Mouse (Mus musculus) hindbrain, embryonic 15.5 days (tissue): ENCODE data around the gene Zfp91. TPM values are rescaled to one million over a fixed set of nuclear protein-coding genes. Genes with fewer than 3 reads are reported as not detected.

Experiments
- ATAC-seq: fragments of 200-750 bp; cut with Nextera tagmentation; 2 replicates; pipeline ENCODE4 v1.8.0; 2017; ENCODE audit warnings: low read depth, moderate number of reproducible peaks, moderate TSS enrichment; ENCODE audit not compliant: low FRiP score
- H3K27ac ChIP-seq: fragments of 300-500 bp; sonication (generic); replicated peaks from 2 replicates; pipeline ENCODE4 v1.5.1; 2015; ENCODE audit warnings: mild to moderate bottlenecking, inconsistent platforms
- H3K27me3 ChIP-seq: fragments of 300-500 bp; sonication (generic); 2 replicates; pipeline ENCODE4 v1.6.1; 2015; ENCODE audit warnings: control low read depth, inconsistent platforms
- H3K36me3 ChIP-seq: fragments of 300-500 bp; sonication (generic); 2 replicates; pipeline ENCODE4 v1.6.1; 2015; ENCODE audit warnings: control low read depth, inconsistent platforms
- H3K4me1 ChIP-seq: fragments of 300-500 bp; sonication (generic); replicated peaks from 2 replicates; pipeline ENCODE4 v1.6.1; 2015; ENCODE audit warnings: control low read depth, inconsistent platforms
- H3K4me2 ChIP-seq: fragments of 300-500 bp; sonication (generic); 2 replicates; pipeline ENCODE4 v1.6.1; 2015; ENCODE audit warnings: moderate library complexity, mild to moderate bottlenecking, inconsistent platforms
- H3K4me3 ChIP-seq: fragments of 300-500 bp; sonication (generic); 2 replicates; pipeline ENCODE4 v1.5.1; 2015; ENCODE audit warnings: mild to moderate bottlenecking, inconsistent platforms
- H3K9ac ChIP-seq: fragments of 300-500 bp; sonication (generic); 2 replicates; pipeline ENCODE4 v1.6.1; 2015; ENCODE audit warnings: inconsistent platforms
- H3K9me3 ChIP-seq: fragments of 300-500 bp; sonication (generic); 2 replicates; pipeline ENCODE4 v1.6.1; 2016; ENCODE audit warnings: control low read depth, inconsistent platforms
- WGBS: fragments of 180-500 bp; shearing (Covaris S2); methylation state at CpG from one replicate; pipeline ENCODE4 v1.1.7; 2015; 5-methylcytosine and 5-hydroxymethylcytosine counted together
- polyA plus RNA-seq: library from polyadenylated mRNA; unstranded; fragments of >200 nt; fragmentation: Nextera tagmentation; extraction: Ambion mirVana; gene quantifications from 2 replicates; pipeline ENCODE4 v1.2.1, GENCODE M21; 2015

Gene Zfp91
- polyA plus RNA-seq, 1 experiment from 2014 or later = 13.6 TPM

DNA sequence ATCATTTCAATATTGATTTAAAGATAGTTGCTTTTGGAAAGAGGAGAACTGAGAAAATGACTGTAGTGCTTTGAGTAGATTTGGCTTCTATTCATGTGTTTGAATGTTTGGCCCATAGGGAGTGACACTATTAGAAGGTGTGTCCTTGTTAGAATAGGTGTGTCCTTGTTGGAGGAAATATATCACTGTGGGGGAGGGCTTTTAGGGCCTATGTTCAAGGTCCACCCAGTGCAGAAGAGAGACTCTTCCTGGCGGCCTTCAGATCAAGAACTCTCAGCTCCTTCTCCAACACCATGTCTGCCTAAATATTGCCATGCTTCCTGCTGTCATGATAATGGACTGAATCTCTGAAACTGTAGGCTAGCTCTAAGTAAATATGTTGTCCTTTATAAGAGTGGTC is 8.3 kb upstream of the Zfp91 start:
- no peak overlapping the region for H3K9ac ChIP-seq
- H3K4me3 ChIP-seq = no peak overlapping the region
- no peak overlapping the region for H3K4me2 ChIP-seq
- no peak overlapping the region for H3K27ac ChIP-seq
- no peak for ATAC-seq
- H3K4me1 ChIP-seq = no peaks in the 10 kb centered on the region
- no peaks in the 10 kb centered on the region for H3K36me3 ChIP-seq
- H3K27me3 ChIP-seq = no peaks in the 10 kb centered on the region
- no peaks in the 10 kb centered on the region for H3K9me3 ChIP-seq
- WGBS = 83% methylated on average over 1 of the region's 1 CpGs

DNA sequence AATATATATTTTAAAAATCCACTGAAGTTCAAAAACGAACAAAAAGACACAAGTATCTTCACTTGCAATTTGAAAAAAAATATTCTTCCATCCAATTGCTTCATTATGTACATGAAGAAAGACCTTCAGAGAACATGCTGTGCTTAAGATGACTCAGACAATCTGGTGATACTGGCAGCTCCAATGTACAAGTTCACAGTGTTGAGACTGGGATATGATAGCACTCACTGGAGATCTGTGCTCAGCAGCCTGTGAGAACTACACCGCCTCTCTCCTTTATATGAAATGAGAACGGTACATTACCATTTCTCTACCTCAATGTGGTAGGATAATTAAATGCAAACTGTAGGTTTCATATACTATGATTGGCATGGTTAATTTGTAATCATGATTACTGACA is 6.9 kb upstream of the Zfp91 start:
- Histone ChIP-seq H3K27ac (no peak overlapping the region), H3K9me3 (no peaks in the 10 kb centered on the region), H3K4me3 (no peak overlapping the region), H3K36me3 (no peaks in the 10 kb centered on the region), H3K27me3 (no peaks in the 10 kb centered on the region), H3K4me1 (no peaks in the 10 kb centered on the region), H3K4me2 (no peak overlapping the region), H3K9ac (no peak overlapping the region)
- 85% methylated on average over 3 of the region's 3 CpGs for WGBS
- ATAC-seq = no peak

DNA sequence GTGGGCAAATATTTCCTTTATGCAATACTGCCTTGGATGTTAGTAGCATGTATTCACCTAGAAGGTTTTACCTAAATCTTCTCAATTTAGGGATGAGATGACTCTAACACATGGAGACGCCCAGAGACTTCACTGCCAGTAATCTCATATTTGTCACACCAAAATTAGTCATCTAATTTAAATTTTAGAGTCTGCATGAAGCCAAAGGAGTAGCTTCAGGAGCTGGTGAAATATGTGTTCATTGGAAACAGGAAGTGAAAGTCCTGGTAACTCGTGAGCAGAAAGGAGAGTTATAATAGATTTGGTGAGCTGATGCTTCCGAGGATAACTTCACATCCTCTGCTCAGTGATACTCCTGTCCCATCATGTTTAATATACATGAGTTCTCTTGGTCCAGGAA is 5.1 kb upstream of the Zfp91 start:
- H3K9ac ChIP-seq = no peak overlapping the region
- no peaks in the 10 kb centered on the region for H3K27me3 ChIP-seq
- 0 out of 2 replicates have a peak, but pooled peaks cover 9% of the 10 kb centered on the region for H3K4me1 ChIP-seq
- H3K27ac ChIP-seq = no peak overlapping the region
- H3K4me2 ChIP-seq = no peak overlapping the region
- no peaks in the 10 kb centered on the region for H3K9me3 ChIP-seq
- H3K4me3 ChIP-seq = no peak overlapping the region
- no peaks in the 10 kb centered on the region for H3K36me3 ChIP-seq
- no peak for ATAC-seq
- 87% methylated on average over 3 of the region's 3 CpGs for WGBS

DNA sequence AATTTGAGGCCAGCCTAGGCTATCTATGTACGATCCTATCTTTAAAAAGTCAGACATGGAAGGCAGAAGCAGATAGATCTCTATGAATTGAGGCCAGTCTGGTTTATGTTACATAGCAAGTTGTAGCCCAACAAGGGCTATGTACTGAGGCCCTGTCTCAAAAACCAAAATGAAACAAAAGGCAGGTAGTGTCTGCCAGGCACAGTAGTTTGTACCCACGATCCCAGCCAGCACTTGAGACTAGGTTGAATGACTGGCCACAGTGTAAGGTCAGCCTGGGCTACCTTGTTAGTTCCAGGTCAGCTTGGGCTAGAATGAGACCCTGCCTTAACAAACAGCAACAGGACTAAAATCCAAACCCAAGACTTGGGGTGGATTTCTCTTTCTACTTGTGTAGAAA is 4.7 kb upstream of the Zfp91 start:
- Histone ChIP-seq H3K36me3 (no peaks in the 10 kb centered on the region), H3K27me3 (no peaks in the 10 kb centered on the region), H3K4me1 (0 out of 2 replicates have a peak, but pooled peaks cover 9% of the 10 kb centered on the region), H3K9me3 (no peaks in the 10 kb centered on the region), H3K4me3 (no peak overlapping the region), H3K4me2 (no peak overlapping the region), H3K27ac (no peak overlapping the region), H3K9ac (no peak overlapping the region)
- ATAC-seq = no peak
- WGBS = 74% methylated on average over 2 of the region's 2 CpGs

DNA sequence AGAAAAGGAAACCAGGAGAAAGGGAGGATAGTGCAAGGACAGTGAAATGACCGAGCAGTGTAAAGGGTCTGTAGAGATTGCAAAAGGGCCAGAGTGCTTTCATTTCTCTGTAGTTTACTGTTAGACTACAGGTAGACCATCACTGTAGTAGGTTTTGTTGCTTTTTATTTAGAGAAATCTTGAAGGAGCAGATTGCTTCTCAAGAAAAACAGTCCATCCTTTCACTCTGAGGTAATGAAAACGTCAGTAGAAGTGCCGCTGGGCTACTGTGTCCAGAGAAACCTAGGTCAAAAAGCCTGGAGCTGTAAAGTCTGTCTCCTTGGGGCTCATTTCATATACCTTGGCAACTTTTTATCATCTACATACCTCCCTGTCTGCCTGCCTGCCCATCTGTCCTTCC is 3.2 kb upstream of the Zfp91 start:
- Histone ChIP-seq H3K36me3 (no peaks in the 10 kb centered on the region), H3K4me3 (no peak overlapping the region), H3K27me3 (no peaks in the 10 kb centered on the region), H3K9me3 (no peaks in the 10 kb centered on the region), H3K4me1 (0 out of 2 replicates have a peak, but pooled peaks cover 9% of the 10 kb centered on the region), H3K27ac (no peak overlapping the region), H3K4me2 (no peak overlapping the region), H3K9ac (no peak overlapping the region)
- WGBS = 89% methylated on average over 3 of the region's 3 CpGs
- ATAC-seq = no peak

DNA sequence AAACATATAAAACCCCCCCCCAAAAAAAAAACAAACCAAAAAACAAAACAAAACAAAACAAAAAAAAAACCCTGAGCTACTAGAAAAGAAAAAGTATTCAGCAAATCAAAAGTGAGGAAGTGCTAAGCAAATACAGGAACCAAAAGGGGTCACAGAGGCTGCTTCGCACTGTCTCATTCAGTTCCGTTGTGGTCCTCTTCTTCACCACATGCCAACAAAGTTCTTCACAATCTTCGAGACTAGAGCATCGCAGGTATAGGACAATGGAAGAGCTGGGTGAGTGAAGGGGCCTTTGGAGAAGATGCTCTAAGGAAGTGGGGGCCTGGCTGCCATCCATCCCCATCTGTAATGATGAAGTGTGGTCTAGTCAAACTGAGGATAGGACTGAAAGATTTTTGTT is 2.5 kb upstream of the Zfp91 start:
- H3K9ac ChIP-seq = no peak overlapping the region
- H3K4me2 ChIP-seq = no peak overlapping the region
- 73% methylated on average over 4 of the region's 4 CpGs for WGBS
- H3K9me3 ChIP-seq = no peaks in the 10 kb centered on the region
- ATAC-seq = no peak
- no peaks in the 10 kb centered on the region for H3K27me3 ChIP-seq
- no peak overlapping the region for H3K4me3 ChIP-seq
- no peak overlapping the region for H3K27ac ChIP-seq
- H3K36me3 ChIP-seq = no peaks in the 10 kb centered on the region
- H3K4me1 ChIP-seq = peaks cover 14% of the 10 kb centered on the region

DNA sequence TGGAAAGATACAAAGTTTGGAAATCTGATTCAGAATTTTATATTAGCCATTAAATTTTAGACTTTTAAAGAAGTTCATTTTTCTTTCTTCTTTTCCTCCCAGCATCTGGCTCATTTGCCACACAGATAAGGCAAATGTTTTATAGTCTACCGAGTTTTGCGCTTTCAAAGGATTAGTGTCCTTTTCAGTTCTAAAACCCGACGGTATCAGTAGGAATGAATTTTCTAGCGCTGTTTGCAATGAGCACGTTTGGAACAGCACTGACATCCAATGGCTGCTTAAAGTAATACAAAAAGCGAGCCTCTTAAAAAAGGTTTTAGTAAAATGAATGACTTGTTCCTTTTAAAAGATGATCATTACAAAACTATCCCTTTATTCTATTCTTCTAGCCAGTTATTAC is 1.1 kb upstream of the Zfp91 start:
- 4% methylated on average over 7 of the region's 7 CpGs for WGBS
- Histone ChIP-seq H3K4me1 (peaks cover 20% of the 10 kb centered on the region), H3K36me3 (no peaks in the 10 kb centered on the region), H3K4me3 (peak overlapping the region; percentile 98), H3K9me3 (no peaks in the 10 kb centered on the region), H3K27ac (peak overlapping the region; percentile 99), H3K27me3 (no peaks in the 10 kb centered on the region), H3K4me2 (peak overlapping the region; percentile 94), H3K9ac (peak overlapping the region; percentile 61)
- no peak for ATAC-seq

DNA sequence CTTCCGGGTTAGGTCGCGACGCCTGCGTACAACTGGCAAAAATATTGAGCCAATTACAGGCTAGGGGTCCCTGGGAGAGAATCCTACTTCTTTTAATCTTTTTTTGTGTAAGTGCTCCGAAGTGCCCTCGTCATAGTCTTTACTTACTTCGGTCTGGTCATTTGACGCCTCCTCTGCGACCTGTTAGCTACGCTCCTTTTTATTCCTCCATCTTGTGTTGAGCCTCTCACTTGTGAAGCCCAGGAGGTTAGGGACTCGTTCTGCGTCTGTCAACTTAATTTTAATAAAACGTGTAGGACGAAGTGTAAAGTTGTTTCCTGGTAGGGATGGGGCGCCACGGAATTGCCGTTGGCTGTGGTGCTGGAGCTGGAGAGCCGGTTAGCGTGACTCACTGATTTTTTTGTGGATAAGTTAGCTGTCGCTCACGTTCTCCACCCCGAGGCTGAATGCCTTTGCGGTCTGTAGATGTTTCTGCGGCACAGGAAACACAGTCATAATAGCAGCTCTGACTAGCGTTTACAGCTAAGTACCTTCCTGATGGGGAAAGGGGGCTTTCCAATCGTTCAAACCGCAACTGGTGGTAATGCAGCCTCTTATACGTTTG is 504 bp upstream of the Zfp91 start:
- Histone ChIP-seq H3K9ac (peak overlapping the region; percentile 61), H3K4me1 (peaks cover 23% of the 10 kb centered on the region), H3K36me3 (no peaks in the 10 kb centered on the region), H3K4me3 (peak overlapping the region; percentile 98), H3K4me2 (peak overlapping the region; percentile 94), H3K27ac (peak overlapping the region; percentile 99), H3K27me3 (no peaks in the 10 kb centered on the region), H3K9me3 (no peaks in the 10 kb centered on the region)
- no peak for ATAC-seq
- WGBS = under 1% methylated on average over 29 of the region's 29 CpGs

DNA sequence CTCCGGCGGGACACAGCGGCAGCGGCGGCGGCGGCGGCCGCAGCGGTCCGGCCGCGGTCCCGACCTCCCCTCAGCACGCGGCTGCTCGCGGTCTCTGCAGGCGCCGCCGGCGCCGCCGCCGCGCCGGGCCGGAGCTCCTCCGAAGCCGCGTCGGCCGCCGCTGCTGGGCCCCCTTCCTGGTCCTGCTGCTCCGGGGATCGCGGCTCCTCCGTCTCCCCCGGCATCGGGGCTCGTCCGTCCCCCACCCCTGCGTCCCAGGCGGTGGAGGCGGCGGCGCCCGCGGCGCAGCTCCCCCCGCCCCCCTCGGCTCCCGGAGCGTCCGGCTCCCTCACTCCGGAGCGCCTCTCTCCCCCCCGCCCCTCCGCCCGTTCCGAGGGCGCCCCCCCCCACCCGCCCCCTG is 816 bp downstream of the Zfp91 start:
- Histone ChIP-seq H3K4me2 (peak overlapping the region; percentile 52), H3K4me1 (peaks cover 28% of the 10 kb centered on the region), H3K27ac (peak overlapping the region; percentile 99), H3K9ac (peak overlapping the region; percentile 97), H3K36me3 (no peaks in the 10 kb centered on the region), H3K27me3 (no peaks in the 10 kb centered on the region), H3K4me3 (peak overlapping the region; percentile 98), H3K9me3 (no peaks in the 10 kb centered on the region)
- 1% methylated on average over 52 of the region's 63 CpGs for WGBS
- ATAC-seq = peak; percentile 55

DNA sequence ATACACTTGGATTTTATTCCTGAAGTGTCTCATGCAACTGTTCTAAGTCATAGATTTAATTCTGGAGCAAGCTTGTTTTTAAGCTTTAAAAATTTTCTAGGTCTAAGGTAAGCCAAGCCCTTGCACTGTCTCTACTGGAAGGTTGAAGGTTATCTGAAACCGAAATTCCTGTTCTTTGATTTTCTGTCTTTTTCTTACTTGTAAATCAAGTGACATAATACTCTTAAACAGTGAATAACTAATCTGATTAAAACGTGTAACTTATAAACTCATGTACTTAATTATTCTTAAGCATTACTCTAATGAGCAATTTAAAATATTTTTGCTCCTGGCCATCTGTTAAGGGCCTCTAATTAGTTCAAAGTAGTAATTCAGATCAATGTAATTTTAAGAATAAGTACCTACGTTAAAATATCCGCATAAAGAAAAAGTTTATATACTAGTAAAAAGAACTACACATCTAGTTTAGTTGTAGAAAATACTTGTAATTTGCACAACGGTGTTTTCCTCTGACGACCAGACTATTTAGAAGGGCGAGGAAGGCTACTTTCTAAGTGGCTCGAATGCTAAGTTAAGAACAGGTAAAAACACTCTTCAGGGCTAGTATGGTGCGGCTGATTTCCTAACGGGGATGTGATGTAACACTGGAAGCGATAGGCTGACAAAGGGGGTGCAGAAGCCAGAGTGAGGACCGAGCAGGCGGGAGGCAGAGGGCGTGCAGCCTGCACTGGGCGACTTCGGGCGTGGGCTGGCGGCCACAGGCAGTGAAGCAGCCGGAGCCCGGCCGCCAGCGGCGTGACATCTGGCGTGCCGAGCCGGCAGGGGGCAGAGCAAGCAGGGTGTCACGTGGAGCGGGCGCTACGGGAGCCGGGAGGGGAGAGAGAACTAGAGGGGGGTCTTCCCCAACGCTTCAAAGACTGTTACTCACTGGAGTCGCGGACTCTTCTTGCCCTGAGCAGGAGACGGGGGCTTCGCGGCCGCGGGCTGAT is 1.6 kb downstream of the Zfp91 start:
- peak; percentile 65 for ATAC-seq
- Histone ChIP-seq H3K36me3 (no peaks in the 10 kb centered on the region), H3K27ac (peak overlapping the region; percentile 99), H3K4me1 (peaks cover 28% of the 10 kb centered on the region), H3K9ac (peak overlapping the region; percentile 97), H3K9me3 (no peaks in the 10 kb centered on the region), H3K4me3 (peak overlapping the region; percentile 98), H3K27me3 (no peaks in the 10 kb centered on the region), H3K4me2 (peak overlapping the region; percentile 52)
- 2% methylated on average over 37 of the region's 39 CpGs for WGBS

DNA sequence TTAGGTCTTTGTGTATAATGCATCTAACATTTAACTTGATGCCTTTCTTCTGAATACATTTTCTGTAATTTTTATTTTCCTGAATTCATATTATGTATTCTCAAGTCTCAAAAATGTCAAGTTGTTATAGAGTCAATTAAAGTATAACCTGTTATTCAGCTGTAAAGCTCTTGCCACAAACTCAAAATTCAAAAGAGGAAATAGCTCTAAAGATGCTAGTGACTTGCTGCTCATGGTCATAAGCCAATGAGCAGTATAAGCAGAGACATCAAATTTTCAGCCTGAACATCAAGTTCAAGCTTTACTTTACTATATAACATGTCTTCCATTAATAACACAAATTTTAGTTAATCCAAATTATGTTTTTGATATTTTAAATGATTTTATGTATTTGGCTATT is 3.6 kb downstream of the Zfp91 start:
- H3K4me1 ChIP-seq = peaks cover 27% of the 10 kb centered on the region
- no peak for ATAC-seq
- H3K4me3 ChIP-seq = no peak overlapping the region
- no peak overlapping the region for H3K27ac ChIP-seq
- no peaks in the 10 kb centered on the region for H3K9me3 ChIP-seq
- no peaks in the 10 kb centered on the region for H3K36me3 ChIP-seq
- no peak overlapping the region for H3K9ac ChIP-seq
- H3K4me2 ChIP-seq = no peak overlapping the region
- no peaks in the 10 kb centered on the region for H3K27me3 ChIP-seq

DNA sequence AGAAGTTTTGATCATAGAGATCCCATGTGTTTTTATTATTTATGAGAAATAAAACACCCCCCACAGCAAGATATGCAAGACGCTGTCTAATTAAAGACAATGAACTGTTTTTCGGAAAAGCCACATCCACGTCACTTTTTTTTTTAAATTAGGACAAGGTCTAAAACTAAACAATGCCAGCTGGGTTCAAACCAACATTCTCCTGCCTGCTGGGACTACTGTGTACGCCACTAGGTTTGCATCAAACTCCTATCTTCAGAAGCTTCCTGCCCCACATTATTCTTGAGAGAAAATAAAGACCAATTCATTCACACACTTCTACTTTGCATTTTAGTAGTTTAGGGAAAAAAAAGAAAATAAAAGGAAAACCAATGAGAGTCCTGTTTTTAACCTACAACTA is 8.2 kb downstream of the Zfp91 start:
- Histone ChIP-seq H3K27me3 (no peaks in the 10 kb centered on the region), H3K9me3 (no peaks in the 10 kb centered on the region), H3K27ac (no peak overlapping the region), H3K36me3 (no peaks in the 10 kb centered on the region), H3K4me2 (no peak overlapping the region), H3K4me1 (peaks cover 11% of the 10 kb centered on the region), H3K4me3 (no peak overlapping the region), H3K9ac (no peak overlapping the region)
- no peak for ATAC-seq
- WGBS = 81% methylated on average over 4 of the region's 4 CpGs
